Mouse (Mus musculus): ENCODE results near the gene C130074G19Rik. TPM values are rescaled to one million over a fixed set of nuclear protein-coding genes. Genes with fewer than 3 reads are reported as not detected.

C130074G19Rik gene
- polyA plus RNA-seq, 2 experiments = 1.8 to 9.7 TPM

- Histone ChIP-seq H3K4me3 (replicated peaks; ENCODE audit: low read length) (no peak overlapping the region), H3K36me3 (ENCODE audit: control insufficient read depth, insufficient read depth, low read length) (no peaks in the 10 kb centered on the region), H3K9me3 (ENCODE audit: control insufficient read depth, low read length) (no peaks in the 10 kb centered on the region), H3K27ac (replicated peaks; ENCODE audit: low read depth, low read length) (no peak overlapping the region), H3K4me1 (ENCODE audit: control insufficient read depth, insufficient read depth, low read length) (no peaks in the 10 kb centered on the region), H3K9ac (ENCODE audit: low read depth, low read length, severe bottlenecking) (no peak overlapping the region), H3K4me2 (replicated peaks; ENCODE audit: low read depth, low read length, severe bottlenecking) (no peak overlapping the region), H3K27me3 (ENCODE audit: control insufficient read depth, insufficient read depth, low read length) (no peaks in the 10 kb centered on the region)
- DNase-seq (ENCODE audit: low spot score) = no peak
- no peak for TF ChIP-seq POLR2A (IDR thresholded peaks at IDR 0.05; ENCODE audit: borderline replicate concordance, extremely low read depth, insufficient read depth, insufficient read length)
- ATAC-seq (ENCODE audit: low FRiP score, low read depth) = no peak
- WGBS = 55% methylated on average over 3 of the region's 3 CpGs
Observed at GRCm38 (mm10) chr1:184860276-184860675, 22.7 kb downstream of the C130074G19Rik start.

DNA sequence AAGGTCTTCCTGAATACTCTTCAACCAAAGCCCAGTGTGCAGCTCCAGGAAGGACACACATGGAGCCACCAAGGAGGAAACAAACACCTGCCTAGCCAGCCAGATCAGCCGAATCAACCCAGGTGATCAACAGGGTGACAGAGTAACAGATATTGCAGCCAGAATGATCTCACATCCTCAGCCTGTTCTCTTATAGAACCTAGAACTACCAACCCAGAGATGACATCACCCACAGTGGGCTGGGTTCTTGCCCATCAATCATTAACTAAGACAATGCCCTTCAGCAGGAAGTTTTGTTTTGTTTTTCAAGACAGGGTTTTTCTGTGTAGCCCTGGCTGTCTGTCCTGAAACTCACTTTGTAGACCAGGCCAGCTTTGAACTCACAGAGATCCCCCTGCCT, 24.8 kb downstream of the C130074G19Rik start:
- H3K27ac ChIP-seq (replicated peaks; ENCODE audit: low read depth, low read length) = no peak overlapping the region
- WGBS = 85% methylated on average over 1 of the region's 1 CpGs
- H3K4me3 ChIP-seq (replicated peaks; ENCODE audit: low read length) = no peak overlapping the region
- TF ChIP-seq POLR2A (IDR thresholded peaks at IDR 0.05; ENCODE audit: borderline replicate concordance, extremely low read depth, insufficient read depth, insufficient read length) = no peak
- ATAC-seq (ENCODE audit: low FRiP score, low read depth) (no peak), DNase-seq (ENCODE audit: low spot score) (no peak)
- no peaks in the 10 kb centered on the region for H3K9me3 ChIP-seq (ENCODE audit: control insufficient read depth, low read length)
- H3K36me3 ChIP-seq (ENCODE audit: control insufficient read depth, insufficient read depth, low read length) = no peaks in the 10 kb centered on the region
- H3K27me3 ChIP-seq (ENCODE audit: control insufficient read depth, insufficient read depth, low read length) = no peaks in the 10 kb centered on the region
- no peak overlapping the region for H3K4me2 ChIP-seq (replicated peaks; ENCODE audit: low read depth, low read length, severe bottlenecking)
- H3K4me1 ChIP-seq (ENCODE audit: control insufficient read depth, insufficient read depth, low read length) = no peaks in the 10 kb centered on the region
- no peak overlapping the region for H3K9ac ChIP-seq (ENCODE audit: low read depth, low read length, severe bottlenecking)

- no peak overlapping the region for H3K4me3 ChIP-seq (replicated peaks; ENCODE audit: low read length)
- H3K4me1 ChIP-seq (ENCODE audit: control insufficient read depth, insufficient read depth, low read length) = 0 out of 2 replicates have a peak, but pooled peaks cover 3% of the 10 kb centered on the region
- DNase-seq (ENCODE audit: low spot score) (no peak), ATAC-seq (ENCODE audit: low FRiP score, low read depth) (no peak)
- H3K9me3 ChIP-seq (ENCODE audit: control insufficient read depth, low read length) = no peaks in the 10 kb centered on the region
- no peaks in the 10 kb centered on the region for H3K27me3 ChIP-seq (ENCODE audit: control insufficient read depth, insufficient read depth, low read length)
- no peak overlapping the region for H3K9ac ChIP-seq (ENCODE audit: low read depth, low read length, severe bottlenecking)
- 85% methylated on average over 9 of the region's 9 CpGs for WGBS
- H3K27ac ChIP-seq (replicated peaks; ENCODE audit: low read depth, low read length) = no peak overlapping the region
- no peak overlapping the region for H3K4me2 ChIP-seq (replicated peaks; ENCODE audit: low read depth, low read length, severe bottlenecking)
- no peaks in the 10 kb centered on the region for H3K36me3 ChIP-seq (ENCODE audit: control insufficient read depth, insufficient read depth, low read length)
- TF ChIP-seq POLR2A (IDR thresholded peaks at IDR 0.05; ENCODE audit: borderline replicate concordance, extremely low read depth, insufficient read depth, insufficient read length) = no peak
Observed at GRCm38 (mm10) chr1:184857216-184857615, 25.8 kb downstream of the C130074G19Rik start.

DNA sequence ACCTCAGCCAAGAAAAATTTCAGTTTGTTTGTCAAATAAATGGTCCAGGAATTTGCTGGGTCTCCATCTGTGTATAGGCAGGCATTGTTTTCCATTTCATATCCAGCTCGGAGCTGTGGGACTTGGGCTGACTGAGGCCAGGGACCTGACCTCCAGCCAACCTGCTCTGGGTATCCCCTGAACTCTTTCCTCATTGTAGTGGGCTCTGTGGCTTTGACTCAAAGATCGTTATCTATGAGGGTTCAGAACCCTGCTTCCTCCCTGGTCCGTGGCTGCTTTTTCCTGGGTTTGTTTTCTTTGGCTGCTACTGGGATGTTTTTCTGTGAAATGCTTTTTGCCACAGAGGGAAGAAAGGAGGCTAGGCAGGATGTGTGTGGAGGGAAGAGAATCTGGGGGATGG, 29.1 kb downstream of the C130074G19Rik start:
- H3K4me2 ChIP-seq (replicated peaks; ENCODE audit: low read depth, low read length, severe bottlenecking) = no peak overlapping the region
- H3K27me3 ChIP-seq (ENCODE audit: control insufficient read depth, insufficient read depth, low read length) = no peaks in the 10 kb centered on the region
- 62% methylated on average over 3 of the region's 3 CpGs for WGBS
- no peak for TF ChIP-seq POLR2A (IDR thresholded peaks at IDR 0.05; ENCODE audit: borderline replicate concordance, extremely low read depth, insufficient read depth, insufficient read length)
- H3K4me3 ChIP-seq (replicated peaks; ENCODE audit: low read length) = no peak overlapping the region
- ATAC-seq (ENCODE audit: low FRiP score, low read depth) = no peak
- H3K27ac ChIP-seq (replicated peaks; ENCODE audit: low read depth, low read length) = no peak overlapping the region
- 0 out of 2 replicates have a peak, but pooled peaks cover 3% of the 10 kb centered on the region for H3K4me1 ChIP-seq (ENCODE audit: control insufficient read depth, insufficient read depth, low read length)
- H3K9ac ChIP-seq (ENCODE audit: low read depth, low read length, severe bottlenecking) = peak overlapping the region; percentile 4; the same call in 1 of the 2 replicates
- H3K36me3 ChIP-seq (ENCODE audit: control insufficient read depth, insufficient read depth, low read length) = no peaks in the 10 kb centered on the region
- H3K9me3 ChIP-seq (ENCODE audit: control insufficient read depth, low read length) = no peaks in the 10 kb centered on the region
- DNase-seq (ENCODE audit: low spot score) = no peak

DNA sequence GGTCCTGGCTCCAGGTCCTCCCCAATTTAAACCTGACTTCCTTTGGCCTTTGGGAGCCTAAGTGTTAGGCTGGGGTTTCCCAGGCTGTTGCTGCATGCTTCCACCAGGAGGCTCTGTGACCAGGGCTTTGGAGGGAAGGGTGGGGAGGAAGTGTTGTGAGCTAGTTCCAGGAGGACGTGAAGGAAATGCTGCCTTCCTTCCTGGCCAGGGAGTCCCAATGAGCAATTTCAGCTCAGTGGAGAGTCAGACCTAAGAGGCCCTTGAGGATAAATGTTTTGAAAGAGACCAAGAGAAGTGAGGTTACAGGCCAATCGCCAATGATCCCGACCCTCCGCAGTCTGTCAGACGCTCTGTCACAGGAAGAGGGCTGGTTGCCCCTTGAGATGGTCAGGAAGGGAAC, 29.7 kb downstream of the C130074G19Rik start:
- TF ChIP-seq POLR2A (IDR thresholded peaks at IDR 0.05; ENCODE audit: borderline replicate concordance, extremely low read depth, insufficient read depth, insufficient read length) = no peak
- WGBS = 25% methylated on average over 5 of the region's 5 CpGs
- H3K4me2 ChIP-seq (replicated peaks; ENCODE audit: low read depth, low read length, severe bottlenecking) = peak overlapping the region; percentile 22

More for the DNA sequence above, 29.7 kb downstream of the C130074G19Rik start:
- ATAC-seq (ENCODE audit: low FRiP score, low read depth) (peak; percentile 67), DNase-seq (ENCODE audit: low spot score) (peak; percentile 55)
- H3K9ac ChIP-seq (ENCODE audit: low read depth, low read length, severe bottlenecking) = peak overlapping the region; percentile 4; the same call in 1 of the 2 replicates
- H3K4me3 ChIP-seq (replicated peaks; ENCODE audit: low read length) = no peak overlapping the region
- no peaks in the 10 kb centered on the region for H3K9me3 ChIP-seq (ENCODE audit: control insufficient read depth, low read length)
- 0 out of 2 replicates have a peak, but pooled peaks cover 3% of the 10 kb centered on the region for H3K4me1 ChIP-seq (ENCODE audit: control insufficient read depth, insufficient read depth, low read length)
- H3K27ac ChIP-seq (replicated peaks; ENCODE audit: low read depth, low read length) = no peak overlapping the region
- H3K36me3 ChIP-seq (ENCODE audit: control insufficient read depth, insufficient read depth, low read length) = no peaks in the 10 kb centered on the region
- H3K27me3 ChIP-seq (ENCODE audit: control insufficient read depth, insufficient read depth, low read length) = no peaks in the 10 kb centered on the region
